Mouse (Mus musculus) MEL (cell line): ENCODE measurements around the gene Plekho1.
"Not testable (repeated sequence)": the region's sequence is repeated elsewhere in the genome, so short reads cannot be mapped to it uniquely, and the experiment has no call there.

Experiments
- CTCF ChIP-seq, 3 experiments: IDR thresholded peaks in 2 of 3; conservative IDR thresholded peaks in 1 of 3; 2 replicates each; pipeline ENCODE4 v1.5.1; 2011 to 2012; ENCODE audit warnings: low read length in 3 of 3, low read depth in 2 of 3, mild to moderate bottlenecking in 2 of 3, improper control_type of control experiment in 1 of 3, inconsistent platforms in 1 of 3, mixed read lengths in 1 of 3, moderate library complexity in 1 of 3; ENCODE audit not compliant: control insufficient read depth in 1 of 3, insufficient read depth in 1 of 3, poor library complexity in 1 of 3, severe bottlenecking in 1 of 3
- ELF1 ChIP-seq: IDR thresholded peaks from 2 replicates; pipeline ENCODE4 v1.6.1; 2014; ENCODE audit warnings: low read depth, mild to moderate bottlenecking, inconsistent platforms, low read length, improper control_type of control experiment, moderate library complexity
- EP300 ChIP-seq, 2 experiments: IDR thresholded peaks; 2 replicates each; pipeline ENCODE4 v1.6.1; 2011; ENCODE audit warnings: improper control_type of control experiment in 2 of 2, low read length in 2 of 2, low read depth in 1 of 2, mild to moderate bottlenecking in 1 of 2
- GATA1 ChIP-seq: IDR thresholded peaks from 2 replicates; pipeline ENCODE4 v1.6.1; 2011; ENCODE audit warnings: low read depth, low read length, improper control_type of control experiment
- MYC ChIP-seq: IDR thresholded peaks from 2 replicates; pipeline ENCODE4 v1.6.1; 2011; ENCODE audit warnings: low read depth, mild to moderate bottlenecking, low read length, improper control_type of control experiment, moderate library complexity
- POLR2A ChIP-seq, 2 experiments: IDR thresholded peaks; 2 replicates each; pipeline ENCODE4 v1.6.1; 2011 to 2012; ENCODE audit warnings: low read length in 2 of 2, mild to moderate bottlenecking in 2 of 2, control low read depth in 1 of 2, improper control_type of control experiment in 1 of 2, low read depth in 1 of 2, moderate library complexity in 1 of 2; ENCODE audit not compliant: control insufficient read depth in 1 of 2, insufficient read depth in 1 of 2, poor library complexity in 1 of 2
- POLR2AphosphoS2 ChIP-seq: IDR thresholded peaks from 2 replicates; pipeline ENCODE4 v1.6.1; 2011; ENCODE audit warnings: low read length, improper control_type of control experiment

DNA sequence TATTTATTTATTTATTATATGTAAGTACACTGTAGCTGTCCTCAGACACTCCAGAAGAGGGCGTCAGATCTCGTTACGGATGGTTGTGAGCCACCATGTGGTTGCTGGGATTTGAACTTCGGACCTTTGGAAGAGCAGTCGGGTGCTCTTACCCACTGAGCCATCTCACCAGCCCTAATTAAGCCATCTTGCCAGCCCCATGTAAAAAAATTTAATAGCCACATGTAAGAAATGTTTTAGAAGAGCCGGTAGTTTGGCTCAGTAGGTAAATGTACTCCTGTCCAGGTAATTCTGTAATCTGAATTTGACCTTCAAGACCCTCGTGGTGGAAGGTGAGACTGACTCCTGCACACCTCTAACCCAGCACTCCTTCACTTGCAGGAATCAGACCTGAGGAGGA is 25.1 kb downstream of the Plekho1 start:
- not testable (repeated sequence) for TF ChIP-seq CTCF (IDR thresholded peaks at IDR 0.05 in 2 of 3, conservative IDR thresholded peaks at IDR 0.05 in 1 of 3; ENCODE audit: control insufficient read depth in 1 of 3, insufficient read depth in 1 of 3, low read depth in 2 of 3, low read length in 3 of 3, poor library complexity in 1 of 3, severe bottlenecking in 1 of 3); POLR2AphosphoS2; ELF1; EP300 (IDR thresholded peaks at IDR 0.05; ENCODE audit: low read depth in 1 of 2, low read length in 2 of 2); POLR2A (IDR thresholded peaks at IDR 0.05; ENCODE audit: control insufficient read depth in 1 of 2, insufficient read depth in 1 of 2, low read depth in 1 of 2, low read length in 2 of 2, poor library complexity in 1 of 2); GATA1; MYC
